Mouse (Mus musculus): ENCODE measurements at regions not wholly inside any gene's neighbourhood (a gene's known extent, or its start where the extent isn't known, plus 50 kb on each side); places are given as distances from the start of the nearest gene placed in this dataset.

- no peaks in the 10 kb centered on the region for H3K4me1 ChIP-seq
- WGBS, result 78% methylated on average over 2 of the region's 2 CpGs
- H3K27ac ChIP-seq (replicated peaks), result no peak overlapping the region
- H3K27me3 ChIP-seq (ENCODE audit: low read depth, poor library complexity, severe bottlenecking), result no peaks in the 10 kb centered on the region
- H3K4me3 ChIP-seq, result no peak overlapping the region
- H3K9me3 ChIP-seq (replicated peaks), result no peaks in the 10 kb centered on the region
- H3K36me3 ChIP-seq, result no peaks in the 10 kb centered on the region
- DNase-seq (ENCODE audit: low spot score), result no peak
These were observed 615.3 kb upstream of the Fbxo33 start for GRCm38 (mm10) chr12:59834809-59835208.

- no peaks in the 10 kb centered on the region for H3K9me3 ChIP-seq (replicated peaks)
These were observed 603.4 kb upstream of the Fbxo33 start for GRCm38 (mm10) chr12:59822918-59823317.

GRCm38 (mm10) chr12:59822435-59822834, 602.9 kb upstream of the Fbxo33 start:
- no peaks in the 10 kb centered on the region for H3K4me1 ChIP-seq
- H3K27ac ChIP-seq (replicated peaks), result no peak overlapping the region
- no peaks in the 10 kb centered on the region for H3K9me3 ChIP-seq (replicated peaks)
- H3K36me3 ChIP-seq, result no peaks in the 10 kb centered on the region
- 67% methylated on average over 2 of the region's 2 CpGs for WGBS
- no peaks in the 10 kb centered on the region for H3K27me3 ChIP-seq (ENCODE audit: low read depth, poor library complexity, severe bottlenecking)
- H3K4me3 ChIP-seq, result no peak overlapping the region
- DNase-seq (ENCODE audit: low spot score), result no peak

More at GRCm38 (mm10) chr12:59822918-59823317, 603.4 kb upstream of the Fbxo33 start:
- DNase-seq (ENCODE audit: low spot score), result no peak
- WGBS, result 86% methylated on average over 3 of the region's 3 CpGs
- no peaks in the 10 kb centered on the region for H3K36me3 ChIP-seq
- H3K4me1 ChIP-seq, result no peaks in the 10 kb centered on the region
- H3K27ac ChIP-seq (replicated peaks), result no peak overlapping the region
- no peak overlapping the region for H3K4me3 ChIP-seq
- H3K27me3 ChIP-seq (ENCODE audit: low read depth, poor library complexity, severe bottlenecking), result no peaks in the 10 kb centered on the region

- Histone ChIP-seq H3K9me3 (replicated peaks) (no peaks in the 10 kb centered on the region), H3K27me3 (ENCODE audit: low read depth, poor library complexity, severe bottlenecking) (no peaks in the 10 kb centered on the region), H3K27ac (replicated peaks) (no peak overlapping the region), H3K4me3 (no peak overlapping the region), H3K36me3 (no peaks in the 10 kb centered on the region), H3K4me1 (no peaks in the 10 kb centered on the region)
- 93% methylated on average over 2 of the region's 2 CpGs for WGBS
- DNase-seq (ENCODE audit: low spot score), result no peak
These were observed 602.2 kb upstream of the Fbxo33 start for GRCm38 (mm10) chr12:59821698-59822097.

- Histone ChIP-seq H3K36me3 (no peaks in the 10 kb centered on the region), H3K27ac (replicated peaks) (no peak overlapping the region), H3K4me1 (no peaks in the 10 kb centered on the region), H3K4me3 (no peak overlapping the region), H3K27me3 (ENCODE audit: low read depth, poor library complexity, severe bottlenecking) (no peaks in the 10 kb centered on the region), H3K9me3 (replicated peaks) (no peaks in the 10 kb centered on the region)
- DNase-seq (ENCODE audit: low spot score), result no peak
- WGBS, result 81% methylated on average over 4 of the region's 4 CpGs
These were observed 596.4 kb upstream of the Fbxo33 start for GRCm38 (mm10) chr12:59815965-59816364.

- Histone ChIP-seq H3K9me3 (replicated peaks) (no peaks in the 10 kb centered on the region), H3K27ac (replicated peaks) (no peak overlapping the region), H3K27me3 (ENCODE audit: low read depth, poor library complexity, severe bottlenecking) (no peaks in the 10 kb centered on the region), H3K36me3 (no peaks in the 10 kb centered on the region), H3K4me1 (no peaks in the 10 kb centered on the region), H3K4me3 (no peak overlapping the region)
- DNase-seq (ENCODE audit: low spot score), result no peak
- 94% methylated on average over 13 of the region's 13 CpGs for WGBS
These were observed 594.8 kb upstream of the Fbxo33 start for GRCm38 (mm10) chr12:59814356-59814755.

GRCm38 (mm10) chr12:59809224-59809623, 589.7 kb upstream of the Fbxo33 start:
- no peaks in the 10 kb centered on the region for H3K9me3 ChIP-seq (replicated peaks)
- no peaks in the 10 kb centered on the region for H3K27me3 ChIP-seq (ENCODE audit: low read depth, poor library complexity, severe bottlenecking)
- 32% methylated on average over 2 of the region's 2 CpGs for WGBS
- H3K4me3 ChIP-seq, result no peak overlapping the region
- no peak overlapping the region for H3K27ac ChIP-seq (replicated peaks)
- DNase-seq (ENCODE audit: low spot score), result no peak
- H3K36me3 ChIP-seq, result no peaks in the 10 kb centered on the region
- no peaks in the 10 kb centered on the region for H3K4me1 ChIP-seq

GRCm38 (mm10) chr12:59798051-59798450, 578.5 kb upstream of the Fbxo33 start:
- Histone ChIP-seq H3K27ac (replicated peaks) (no peak overlapping the region), H3K4me3 (no peak overlapping the region), H3K27me3 (ENCODE audit: low read depth, poor library complexity, severe bottlenecking) (no peaks in the 10 kb centered on the region), H3K9me3 (replicated peaks) (no peaks in the 10 kb centered on the region), H3K4me1 (no peaks in the 10 kb centered on the region), H3K36me3 (no peaks in the 10 kb centered on the region)
- 53% methylated on average over 3 of the region's 3 CpGs for WGBS
- DNase-seq (ENCODE audit: low spot score), result no peak

GRCm38 (mm10) chr12:59791473-59791872, 571.9 kb upstream of the Fbxo33 start:
- H3K27ac ChIP-seq (replicated peaks), result no peak overlapping the region
- no peak overlapping the region for H3K4me3 ChIP-seq
- H3K36me3 ChIP-seq, result no peaks in the 10 kb centered on the region
- H3K9me3 ChIP-seq (replicated peaks), result no peaks in the 10 kb centered on the region
- H3K27me3 ChIP-seq (ENCODE audit: low read depth, poor library complexity, severe bottlenecking), result no peaks in the 10 kb centered on the region
- 54% methylated on average over 4 of the region's 4 CpGs for WGBS
- peak; percentile 14 for DNase-seq (ENCODE audit: low spot score)
- H3K4me1 ChIP-seq, result no peaks in the 10 kb centered on the region

GRCm38 (mm10) chr12:59786831-59787230, 567.3 kb upstream of the Fbxo33 start:
- no peak for DNase-seq (ENCODE audit: low spot score)
- no peak overlapping the region for H3K27ac ChIP-seq (replicated peaks)
- H3K36me3 ChIP-seq, result no peaks in the 10 kb centered on the region
- H3K4me3 ChIP-seq, result no peak overlapping the region
- WGBS, result 83% methylated on average over 4 of the region's 4 CpGs
- H3K9me3 ChIP-seq (replicated peaks), result no peaks in the 10 kb centered on the region
- H3K27me3 ChIP-seq (ENCODE audit: low read depth, poor library complexity, severe bottlenecking), result no peaks in the 10 kb centered on the region
- H3K4me1 ChIP-seq, result no peaks in the 10 kb centered on the region

- no peak for DNase-seq (ENCODE audit: low spot score)
- no peaks in the 10 kb centered on the region for H3K27me3 ChIP-seq (ENCODE audit: low read depth, poor library complexity, severe bottlenecking)
- WGBS, result 88% methylated on average over 1 of the region's 1 CpGs
- no peak overlapping the region for H3K27ac ChIP-seq (replicated peaks)
- H3K36me3 ChIP-seq, result no peaks in the 10 kb centered on the region
- H3K4me1 ChIP-seq, result no peaks in the 10 kb centered on the region
- H3K4me3 ChIP-seq, result no peak overlapping the region
- H3K9me3 ChIP-seq (replicated peaks), result no peaks in the 10 kb centered on the region
These were observed 551.5 kb upstream of the Fbxo33 start for GRCm38 (mm10) chr12:59770980-59771379.

GRCm38 (mm10) chr12:59762260-59762659, 542.7 kb upstream of the Fbxo33 start:
- no peak overlapping the region for H3K27ac ChIP-seq (replicated peaks)
- H3K4me3 ChIP-seq, result no peak overlapping the region
- no peak for DNase-seq (ENCODE audit: low spot score)
- H3K27me3 ChIP-seq (ENCODE audit: low read depth, poor library complexity, severe bottlenecking), result no peaks in the 10 kb centered on the region
- no peaks in the 10 kb centered on the region for H3K9me3 ChIP-seq (replicated peaks)
- 95% methylated on average over 1 of the region's 1 CpGs for WGBS
- no peaks in the 10 kb centered on the region for H3K36me3 ChIP-seq
- no peaks in the 10 kb centered on the region for H3K4me1 ChIP-seq

GRCm38 (mm10) chr12:59744768-59745167, 525.2 kb upstream of the Fbxo33 start:
- Histone ChIP-seq H3K9me3 (replicated peaks) (no peaks in the 10 kb centered on the region), H3K27me3 (ENCODE audit: low read depth, poor library complexity, severe bottlenecking) (no peaks in the 10 kb centered on the region), H3K27ac (replicated peaks) (no peak overlapping the region), H3K4me3 (no peak overlapping the region), H3K36me3 (no peaks in the 10 kb centered on the region), H3K4me1 (no peaks in the 10 kb centered on the region)
- no peak for DNase-seq (ENCODE audit: low spot score)
- WGBS, result 92% methylated on average over 2 of the region's 2 CpGs

- Histone ChIP-seq H3K27me3 (ENCODE audit: low read depth, poor library complexity, severe bottlenecking) (no peaks in the 10 kb centered on the region), H3K27ac (replicated peaks) (no peak overlapping the region), H3K9me3 (replicated peaks) (no peaks in the 10 kb centered on the region), H3K36me3 (no peaks in the 10 kb centered on the region), H3K4me3 (no peak overlapping the region), H3K4me1 (no peaks in the 10 kb centered on the region)
- DNase-seq (ENCODE audit: low spot score), result no peak
- WGBS, result 84% methylated on average over 11 of the region's 11 CpGs
These were observed 523.7 kb upstream of the Fbxo33 start for GRCm38 (mm10) chr12:59743211-59743610.
